Mouse (Mus musculus): Measurements from ENCODE around the gene Fuca1. TPM values are rescaled to one million over a fixed set of nuclear protein-coding genes. Genes with fewer than 3 reads are reported as not detected.

Fuca1 gene
- polyA plus RNA-seq, 1 experiment, result 46.0 TPM

DNA sequence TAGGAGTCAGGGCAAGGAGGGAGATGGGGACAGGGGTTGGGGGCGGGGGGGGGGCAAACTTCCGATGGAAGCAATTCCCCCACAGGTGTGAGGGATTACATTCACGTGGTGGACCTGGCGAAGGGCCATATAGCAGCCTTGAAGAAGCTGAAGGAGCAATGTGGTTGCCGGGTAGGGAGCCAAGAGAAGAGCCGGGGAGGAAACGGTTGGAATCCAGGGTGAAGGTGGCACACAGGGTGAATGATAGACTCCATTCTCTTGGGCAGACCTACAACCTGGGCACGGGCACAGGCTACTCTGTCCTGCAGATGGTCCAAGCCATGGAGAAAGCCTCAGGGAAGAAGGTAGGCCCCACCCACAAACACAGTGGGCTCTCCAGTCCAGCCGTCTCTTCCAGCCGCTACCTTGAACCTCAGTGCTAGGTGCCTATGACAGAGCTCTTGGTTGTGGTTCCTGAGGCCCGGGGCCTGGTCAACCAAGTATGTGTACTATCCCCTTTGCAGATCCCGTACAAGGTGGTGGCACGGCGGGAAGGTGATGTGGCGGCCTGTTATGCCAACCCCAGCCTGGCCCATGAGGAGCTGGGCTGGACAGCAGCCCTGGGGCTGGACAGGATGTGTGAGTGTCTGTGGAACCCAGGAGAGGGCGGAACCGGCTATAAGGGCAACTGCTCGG is 46.7 kb downstream of the Fuca1 start:
- no peak overlapping the region for H3K27ac ChIP-seq (ENCODE audit: insufficient read depth, low read length)
- no peaks in the 10 kb centered on the region for H3K27me3 ChIP-seq (ENCODE audit: control insufficient read depth, insufficient read depth, low read length, poor library complexity, severe bottlenecking)
- no peak overlapping the region for H3K4me3 ChIP-seq (ENCODE audit: low read depth, low read length)
- H3K9ac ChIP-seq (ENCODE audit: low read depth, poor library complexity, severe bottlenecking), result no peak overlapping the region
- peaks cover 3% of the 10 kb centered on the region for H3K4me1 ChIP-seq (ENCODE audit: control insufficient read depth, insufficient read depth, low read length)
- H3K9me3 ChIP-seq (replicated peaks; ENCODE audit: control insufficient read depth, insufficient read depth, low read length, poor library complexity, severe bottlenecking), result no peaks in the 10 kb centered on the region
- TF ChIP-seq POLR2A (IDR thresholded peaks at IDR 0.05; ENCODE audit: insufficient read depth, low read length) (no peak), EP300 (IDR thresholded peaks at IDR 0.05; ENCODE audit: insufficient read depth, low read depth, low read length) (no peak), CTCF (IDR thresholded peaks at IDR 0.05; ENCODE audit: low read depth, low read length) (no peak)
- H3K36me3 ChIP-seq (ENCODE audit: control insufficient read depth, insufficient read depth, low read length, poor library complexity, severe bottlenecking), result peaks cover 20% of the 10 kb centered on the region; the same call in 1 of the 2 replicates

DNA sequence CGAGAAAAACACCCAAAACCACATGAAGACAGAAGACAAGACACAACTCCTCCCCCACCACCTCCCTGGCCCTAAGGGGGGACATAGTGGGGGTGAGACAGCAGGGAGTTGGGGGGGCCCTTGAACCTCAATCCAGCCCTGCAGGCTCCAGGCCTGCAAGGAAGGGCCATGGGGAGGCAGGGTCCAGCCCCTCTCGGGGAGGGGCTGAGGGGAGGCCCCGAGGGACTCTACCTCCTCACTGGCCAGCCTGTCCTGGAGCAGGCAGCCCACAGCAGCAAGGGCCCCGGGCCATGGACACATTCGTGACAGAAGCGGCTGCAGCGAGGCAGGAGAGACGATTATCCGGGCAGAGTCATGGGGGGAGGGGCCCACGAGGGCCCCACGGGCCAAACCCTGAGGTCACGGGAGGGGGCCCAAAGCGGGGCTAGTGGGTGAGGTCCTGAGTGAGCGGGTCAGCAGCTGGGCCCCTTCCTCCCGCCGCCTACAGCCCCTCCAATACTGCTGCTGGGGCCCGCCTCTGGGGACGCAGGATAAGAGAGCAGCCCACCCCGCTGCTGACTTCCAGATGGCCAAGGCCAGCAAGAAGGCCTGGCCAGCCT is 47.8 kb downstream of the Fuca1 start:
- peaks cover 20% of the 10 kb centered on the region; the same call in 1 of the 2 replicates for H3K36me3 ChIP-seq (ENCODE audit: control insufficient read depth, insufficient read depth, low read length, poor library complexity, severe bottlenecking)
- no peaks in the 10 kb centered on the region for H3K27me3 ChIP-seq (ENCODE audit: control insufficient read depth, insufficient read depth, low read length, poor library complexity, severe bottlenecking)
- TF ChIP-seq POLR2A (IDR thresholded peaks at IDR 0.05; ENCODE audit: insufficient read depth, low read length) (no peak), EP300 (IDR thresholded peaks at IDR 0.05; ENCODE audit: insufficient read depth, low read depth, low read length) (no peak), CTCF (IDR thresholded peaks at IDR 0.05; ENCODE audit: low read depth, low read length) (no peak)
- no peak overlapping the region for H3K27ac ChIP-seq (ENCODE audit: insufficient read depth, low read length)
- H3K4me3 ChIP-seq (ENCODE audit: low read depth, low read length), result no peak overlapping the region
- peaks cover 3% of the 10 kb centered on the region for H3K4me1 ChIP-seq (ENCODE audit: control insufficient read depth, insufficient read depth, low read length)
- no peak overlapping the region for H3K9ac ChIP-seq (ENCODE audit: low read depth, poor library complexity, severe bottlenecking)
- H3K9me3 ChIP-seq (replicated peaks; ENCODE audit: control insufficient read depth, insufficient read depth, low read length, poor library complexity, severe bottlenecking), result no peaks in the 10 kb centered on the region

DNA sequence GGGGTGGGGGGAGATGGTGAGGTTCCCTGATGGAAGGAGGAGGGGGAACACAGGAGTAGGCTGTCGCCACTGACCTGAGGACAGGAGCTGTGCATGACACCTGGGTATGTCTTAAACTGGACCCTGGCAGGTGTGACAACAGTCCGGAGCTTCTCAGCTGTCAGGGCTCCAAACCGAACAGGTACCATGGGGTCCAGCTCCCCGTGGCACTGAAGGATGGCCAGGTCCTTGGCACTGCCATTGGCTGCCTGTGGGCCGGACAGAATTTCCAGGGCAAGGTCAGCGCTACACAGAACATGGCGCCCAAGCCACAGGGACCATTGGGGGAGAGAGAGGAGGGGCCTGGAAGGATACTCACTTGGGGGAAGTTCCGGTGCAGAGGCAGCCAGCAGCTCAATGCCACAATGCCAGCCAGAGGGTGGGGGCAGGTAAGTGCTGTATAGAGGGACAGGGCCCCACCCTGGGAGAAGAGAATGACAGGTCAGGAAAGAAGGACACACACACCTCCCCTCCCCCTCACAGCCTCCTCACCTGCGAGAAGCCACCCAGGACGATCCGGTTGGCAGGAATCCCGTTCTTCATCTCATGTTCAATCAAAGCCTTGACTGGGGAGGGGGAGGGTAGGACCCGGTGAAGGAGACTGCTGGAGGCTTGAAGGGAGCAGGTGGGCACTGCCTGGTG is 48.7 kb downstream of the Fuca1 start:
- Histone ChIP-seq H3K9me3 (replicated peaks; ENCODE audit: control insufficient read depth, insufficient read depth, low read length, poor library complexity, severe bottlenecking) (no peaks in the 10 kb centered on the region), H3K27ac (ENCODE audit: insufficient read depth, low read length) (no peak overlapping the region), H3K4me3 (ENCODE audit: low read depth, low read length) (no peak overlapping the region), H3K4me1 (ENCODE audit: control insufficient read depth, insufficient read depth, low read length) (peaks cover 3% of the 10 kb centered on the region), H3K27me3 (ENCODE audit: control insufficient read depth, insufficient read depth, low read length, poor library complexity, severe bottlenecking) (no peaks in the 10 kb centered on the region), H3K9ac (ENCODE audit: low read depth, poor library complexity, severe bottlenecking) (no peak overlapping the region), H3K36me3 (ENCODE audit: control insufficient read depth, insufficient read depth, low read length, poor library complexity, severe bottlenecking) (peaks cover 20% of the 10 kb centered on the region; the same call in 1 of the 2 replicates)
- no peak for TF ChIP-seq CTCF (IDR thresholded peaks at IDR 0.05; ENCODE audit: low read depth, low read length)
- no peak for TF ChIP-seq EP300 (IDR thresholded peaks at IDR 0.05; ENCODE audit: insufficient read depth, low read depth, low read length)
- TF ChIP-seq POLR2A (IDR thresholded peaks at IDR 0.05; ENCODE audit: insufficient read depth, low read length), result no peak

DNA sequence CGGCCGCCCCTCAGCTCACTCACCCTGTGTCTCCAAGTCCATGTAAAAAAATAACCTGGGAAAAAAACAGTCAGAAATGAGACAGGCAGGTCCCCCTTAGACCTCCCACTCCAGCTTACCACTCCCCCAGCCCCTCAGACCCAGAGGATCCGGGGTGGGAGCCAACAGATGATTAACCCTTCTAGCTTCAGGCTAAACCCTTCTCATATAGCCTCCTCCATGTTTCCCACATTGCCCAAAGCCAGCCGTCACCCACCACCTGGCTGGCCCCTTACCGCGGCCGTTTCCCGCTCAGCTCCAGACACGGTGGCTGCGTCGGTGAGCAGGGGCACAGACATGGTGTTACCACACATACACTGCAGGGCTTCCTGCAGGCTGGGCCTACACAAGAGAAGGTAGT is 50.0 kb downstream of the Fuca1 start:
- H3K36me3 ChIP-seq (ENCODE audit: control insufficient read depth, insufficient read depth, low read length, poor library complexity, severe bottlenecking), result peaks cover 21% of the 10 kb centered on the region
- no peak overlapping the region for H3K27ac ChIP-seq (ENCODE audit: insufficient read depth, low read length)
- no peak overlapping the region for H3K4me3 ChIP-seq (ENCODE audit: low read depth, low read length)
- no peaks in the 10 kb centered on the region for H3K27me3 ChIP-seq (ENCODE audit: control insufficient read depth, insufficient read depth, low read length, poor library complexity, severe bottlenecking)
- TF ChIP-seq POLR2A (IDR thresholded peaks at IDR 0.05; ENCODE audit: insufficient read depth, low read length), result no peak
- TF ChIP-seq CTCF (IDR thresholded peaks at IDR 0.05; ENCODE audit: low read depth, low read length), result no peak
- TF ChIP-seq EP300 (IDR thresholded peaks at IDR 0.05; ENCODE audit: insufficient read depth, low read depth, low read length), result no peak
- H3K9me3 ChIP-seq (replicated peaks; ENCODE audit: control insufficient read depth, insufficient read depth, low read length, poor library complexity, severe bottlenecking), result no peaks in the 10 kb centered on the region
- H3K4me1 ChIP-seq (ENCODE audit: control insufficient read depth, insufficient read depth, low read length), result peaks cover 3% of the 10 kb centered on the region
- no peak overlapping the region for H3K9ac ChIP-seq (ENCODE audit: low read depth, poor library complexity, severe bottlenecking)

DNA sequence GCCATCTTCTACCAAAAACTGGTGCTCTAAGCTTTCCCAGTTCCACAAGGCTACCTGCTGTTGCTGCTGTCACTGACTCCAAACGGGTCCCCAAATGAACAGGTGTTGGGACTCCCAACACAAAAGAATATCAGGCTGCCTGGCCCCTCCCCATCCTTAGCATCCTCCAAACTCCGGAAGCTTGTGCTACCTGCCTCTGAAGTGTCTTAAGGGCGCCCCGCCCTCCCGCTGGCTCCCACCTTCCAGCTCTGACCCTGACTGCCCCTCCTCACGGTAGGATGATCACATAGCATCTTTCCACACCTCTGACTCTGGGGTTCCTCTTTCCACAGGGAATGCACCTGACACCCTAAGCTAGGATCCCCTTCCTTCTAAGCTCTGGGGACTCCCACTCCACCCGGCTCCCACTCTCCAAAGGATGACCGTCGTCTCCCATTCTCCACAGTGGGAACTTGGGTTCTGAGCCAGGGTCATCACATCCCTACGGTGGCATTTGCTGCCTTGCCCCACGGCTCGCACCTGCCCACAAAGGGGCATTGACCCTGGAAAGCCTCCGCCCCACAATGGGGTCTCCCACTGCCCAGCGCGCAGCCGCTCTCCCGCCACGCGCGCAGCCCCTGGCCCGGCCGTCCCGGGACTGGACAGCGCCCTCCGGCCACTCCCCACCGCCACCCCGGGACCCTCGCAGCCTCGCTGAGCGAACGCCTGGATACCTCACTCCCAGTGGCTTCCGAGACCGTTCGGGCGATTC is 51.4 kb downstream of the Fuca1 start:
- peak; percentile 37 for TF ChIP-seq POLR2A (IDR thresholded peaks at IDR 0.05; ENCODE audit: insufficient read depth, low read length)
- TF ChIP-seq CTCF (IDR thresholded peaks at IDR 0.05; ENCODE audit: low read depth, low read length), result no peak
- TF ChIP-seq EP300 (IDR thresholded peaks at IDR 0.05; ENCODE audit: insufficient read depth, low read depth, low read length), result 0 out of 2 replicates have a peak, but pooled peaks have one; percentile 9
- Histone ChIP-seq H3K9ac (ENCODE audit: low read depth, poor library complexity, severe bottlenecking) (peak overlapping the region; percentile 72), H3K4me1 (ENCODE audit: control insufficient read depth, insufficient read depth, low read length) (peaks cover 3% of the 10 kb centered on the region), H3K9me3 (replicated peaks; ENCODE audit: control insufficient read depth, insufficient read depth, low read length, poor library complexity, severe bottlenecking) (no peaks in the 10 kb centered on the region), H3K4me3 (ENCODE audit: low read depth, low read length) (peak overlapping the region; percentile 67), H3K36me3 (ENCODE audit: control insufficient read depth, insufficient read depth, low read length, poor library complexity, severe bottlenecking) (peaks cover 33% of the 10 kb centered on the region), H3K27me3 (ENCODE audit: control insufficient read depth, insufficient read depth, low read length, poor library complexity, severe bottlenecking) (no peaks in the 10 kb centered on the region), H3K27ac (ENCODE audit: insufficient read depth, low read length) (no peak overlapping the region)
